ENCODE assay signal across 10 mouse cellular contexts in the genomic region with DNA sequence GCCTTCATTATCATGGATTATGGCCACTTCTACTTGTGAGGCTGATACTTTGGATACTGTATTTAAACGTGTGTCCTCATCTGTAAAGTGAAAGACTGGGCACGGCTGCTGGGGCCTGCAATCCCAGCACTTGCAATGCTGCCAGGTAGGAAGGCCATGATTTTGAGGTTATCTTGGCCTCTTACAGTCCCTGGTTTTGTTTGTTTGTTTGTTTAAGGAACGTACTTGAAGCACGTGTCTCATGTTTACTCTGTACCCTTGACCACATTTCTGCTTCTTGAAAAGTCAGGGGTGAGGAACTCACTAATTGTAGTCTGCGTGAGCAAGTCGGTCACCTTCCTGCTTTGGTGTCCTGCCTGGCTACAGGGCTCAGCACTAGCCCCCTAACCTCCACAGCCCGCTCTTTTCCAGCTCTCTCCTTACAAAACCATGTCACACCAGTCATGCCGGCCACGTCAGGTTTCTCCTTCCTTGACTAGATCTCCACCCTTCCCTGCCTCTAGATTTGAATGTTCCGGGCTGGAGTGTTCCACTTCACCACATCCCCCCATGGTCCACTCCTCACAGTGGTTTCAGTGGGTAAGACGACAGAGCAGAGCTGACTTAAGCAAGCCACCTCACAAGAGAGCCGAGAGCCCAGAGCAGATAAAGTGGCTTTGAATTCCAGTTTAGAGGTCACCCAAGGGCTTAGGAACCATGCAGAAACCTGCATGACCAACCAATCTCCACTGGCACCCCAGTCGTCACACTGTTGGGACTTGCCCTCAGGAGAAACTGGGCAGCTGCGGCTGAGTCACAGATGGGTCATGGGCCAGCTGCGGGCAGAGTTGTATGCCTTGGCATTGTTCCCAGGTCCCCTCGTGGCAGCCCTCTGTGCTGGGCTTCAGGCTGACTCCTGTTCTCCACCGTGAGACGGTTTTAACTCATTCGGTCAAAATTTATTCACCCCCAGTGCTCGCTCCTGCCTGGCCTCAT. TPM values are rescaled to one million over a fixed set of nuclear protein-coding genes. Genes with fewer than 3 reads are reported as not detected.
DNase-seq lines count a peak whose midpoint lies in the region; ATAC-seq and TF ChIP-seq lines count a peak whose summit lies in the region.
"Had no signal": no experiment of that assay in that cellular context is flagged by ENCODE, and none has a peak within 500 bp of the region (broad histone marks: within the 10 kb centered on the region; RNA-seq: fewer than 3 reads in every experiment).

No protein-coding gene starts in this region.

- no peak overlapping the region for H3K9ac ChIP-seq in lung, embryonic 15.5 days
- H3K9ac ChIP-seq: embryonic facial prominence, embryonic 12.5 days; liver, embryonic 14.5 days had no signal

- no peaks in the 10 kb centered on the region for H3K9me3 ChIP-seq in lung, embryonic 15.5 days

- H3K4me1 ChIP-seq in cerebellum, adult 2 months (ENCODE audit: control insufficient read depth, insufficient read depth, low read length), result peaks cover 3% of the 10 kb centered on the region; the same call in 1 of the 2 replicates
- H3K4me1 ChIP-seq in lung, embryonic 15.5 days, result peaks cover 41% of the 10 kb centered on the region

- no peak for TF ChIP-seq POLR2A in cerebellum, adult 2 months (IDR thresholded peaks at IDR 0.05; ENCODE audit: borderline replicate concordance, insufficient read depth, low read length)

- no peak overlapping the region for H3K27ac ChIP-seq in cerebellum, adult 2 months (ENCODE audit: insufficient read depth, low read length)
- peak overlapping the region; percentile 56 for H3K27ac ChIP-seq in lung, embryonic 15.5 days
- H3K27ac ChIP-seq: embryonic facial prominence, embryonic 12.5 days; liver, embryonic 14.5 days had no signal

- no peaks in the 10 kb centered on the region for H3K27me3 ChIP-seq in cerebellum, adult 2 months (ENCODE audit: control insufficient read depth, insufficient read depth, low read length)
- no peaks in the 10 kb centered on the region for H3K27me3 ChIP-seq in lung, embryonic 15.5 days
- H3K27me3 ChIP-seq: embryonic facial prominence, embryonic 12.5 days had no signal

- H3K4me3 ChIP-seq in cerebellum, adult 2 months (replicated peaks; ENCODE audit: insufficient read depth, low read depth, low read length), result no peak overlapping the region
- no peak overlapping the region for H3K4me3 ChIP-seq in lung, embryonic 15.5 days
- H3K4me3 ChIP-seq: embryonic facial prominence, embryonic 12.5 days had no signal

- H3K4me2 ChIP-seq in lung, embryonic 15.5 days, result no peak overlapping the region
- H3K4me2 ChIP-seq: embryonic facial prominence, embryonic 12.5 days had no signal

- no peaks in the 10 kb centered on the region for H3K36me3 ChIP-seq in lung, embryonic 15.5 days

- peak; percentile 26 to 34 for DNase-seq in cerebellum, adult 2 months
- DNase-seq in cerebellum, adult 11 months, result no peak
- DNase-seq in lung, postnatal 14 days, result no peak
- DNase-seq in fibroblast of lung, adult 2 months (ENCODE audit: low read depth), result peak; percentile 90
- DNase-seq in kidney, postnatal 14 days, result peak; percentile 87
- DNase-seq in embryo, embryonic 9.5 days (ENCODE audit: extremely low spot score), result no peak

- TF ChIP-seq CTCF in cerebellum, adult 2 months (IDR thresholded peaks at IDR 0.05; ENCODE audit: borderline replicate concordance, insufficient read depth, low read depth, low read length), result no peak

- ATAC-seq in lung, embryonic 15.5 days (ENCODE audit: borderline replicate concordance, extremely low read depth, low FRiP score, low TSS enrichment), result no peak
- no peak for ATAC-seq in erythroblast, adult 5-6 weeks (replicated peaks; ENCODE audit: low FRiP score, poor library complexity, severe bottlenecking)

- WGBS in cerebellum, adult 2 months, result 52% methylated on average over 20 of the region's 20 CpGs
- 46% methylated on average over 20 of the region's 20 CpGs for WGBS in lung, embryonic 15.5 days

RNA-seq across cellular contexts. Expression of a gene that starts 37.3 kb away (rescaled TPM):
- polyA plus RNA-seq in cerebellum, adult 2 months (2012; rRNA removed), result 17.4 and 20.8 TPM in 2 replicates
- 24.6 and 26.4 TPM in 2 replicates for polyA plus RNA-seq in lung, embryonic 15.5 days (2015; fragmentation: Nextera tagmentation; extraction: Ambion mirVana)
- total RNA-seq in erythroblast, adult 5-6 weeks (2015; ENCODE audit: low replicate concordance), result 0.21 TPM in 1 of 2 replicates, not detected in the other
- total RNA-seq in erythroblast, adult 5-6 weeks (2017; ENCODE audit: low replicate concordance), result 0.70 and 0.77 TPM in 2 replicates

Comparison
In these comparisons a context has a peak if more than half of its experiments do, and no peak if none do; other contexts are left out.
1. DNase-seq: peak in cerebellum, adult 2 months (2 of 2), fibroblast of lung, adult 2 months (single experiment) and kidney, postnatal 14 days (single experiment); none in cerebellum, adult 11 months (single experiment), lung, postnatal 14 days (single experiment) and embryo, embryonic 9.5 days (single experiment).